Mouse (Mus musculus) heart, embryonic 12.5 days (tissue): ENCODE results near the gene Olfr382. TPM values are rescaled to one million over a fixed set of nuclear protein-coding genes. Genes with fewer than 3 reads are reported as not detected.
"Not testable (repeated sequence)": the region's sequence is repeated elsewhere in the genome, so short reads cannot be mapped to it uniquely, and the experiment has no call there.

ENCODE experiments used
- ATAC-seq: fragments of 200-750 bp; cut with Nextera tagmentation; 2 replicates; pipeline ENCODE4 v1.8.0; 2017; ENCODE audit warnings: moderate TSS enrichment, moderate library complexity; ENCODE audit not compliant: insufficient number of reproducible peaks, low FRiP score
- H3K27ac ChIP-seq: fragments of 300-500 bp; sonication (generic); 2 replicates; pipeline ENCODE4 v1.5.1; 2016; ENCODE audit warnings: mild to moderate bottlenecking, moderate library complexity; ENCODE audit not compliant: poor library complexity, severe bottlenecking
- H3K27me3 ChIP-seq: fragments of 300-500 bp; sonication (generic); replicated peaks from 2 replicates; pipeline ENCODE4 v1.6.1; 2016; ENCODE audit warnings: mild to moderate bottlenecking, moderate library complexity
- H3K36me3 ChIP-seq: fragments of 300-500 bp; sonication (generic); 2 replicates; pipeline ENCODE4 v1.6.1; 2016; ENCODE audit warnings: mild to moderate bottlenecking, moderate library complexity
- H3K4me1 ChIP-seq: fragments of 300-500 bp; sonication (generic); replicated peaks from 2 replicates; pipeline ENCODE4 v1.6.1; 2016; ENCODE audit warnings: mild to moderate bottlenecking
- H3K4me2 ChIP-seq: fragments of 300-500 bp; sonication (generic); 2 replicates; pipeline ENCODE4 v1.6.1; 2016; ENCODE audit warnings: mild to moderate bottlenecking, moderate library complexity
- H3K4me3 ChIP-seq: fragments of 300-500 bp; sonication (generic); 2 replicates; pipeline ENCODE4 v1.5.1; 2016; ENCODE audit warnings: mild to moderate bottlenecking
- H3K9ac ChIP-seq: fragments of 300-500 bp; sonication (generic); 2 replicates; pipeline ENCODE4 v1.6.1; 2016; ENCODE audit warnings: mild to moderate bottlenecking, moderate library complexity
- H3K9me3 ChIP-seq: fragments of 300-500 bp; sonication (generic); replicated peaks from 2 replicates; pipeline ENCODE4 v1.6.1; 2016; ENCODE audit warnings: mild to moderate bottlenecking, moderate library complexity
- WGBS: fragments of 180-500 bp; shearing (Covaris S2); methylation state at CpG from one replicate; pipeline ENCODE4 v1.1.7; 2016; 5-methylcytosine and 5-hydroxymethylcytosine counted together
- polyA plus RNA-seq: library from polyadenylated mRNA; unstranded; fragments of >200 nt; fragmentation: Nextera tagmentation; extraction: Ambion mirVana; gene quantifications from 2 replicates; pipeline ENCODE4 v1.2.1, GENCODE M21; 2016

Olfr382 gene
- polyA plus RNA-seq = not detected in 2 replicates

GRCm38 (mm10) chr11:73517097-73517496 lies at the start of gene Olfr382:
Gene Olfr382 (minus strand): TSS chr11:73517197.
- H3K27me3 ChIP-seq = no peaks in the 10 kb centered on the region
- H3K27ac ChIP-seq = no peak within 1 kb of the TSS
- peaks cover 13% of the 10 kb centered on the region; the same call in 1 of the 2 replicates for H3K9me3 ChIP-seq
- H3K4me1 ChIP-seq = no peaks in the 10 kb centered on the region
- H3K4me3 ChIP-seq = no peak within 1 kb of the TSS
- no peak within 1 kb of the TSS for H3K4me2 ChIP-seq
- no peak for ATAC-seq
- no peaks in the 10 kb centered on the region for H3K36me3 ChIP-seq
- no peak within 1 kb of the TSS for H3K9ac ChIP-seq

- not testable (repeated sequence) for H3K27me3 ChIP-seq, H3K36me3 ChIP-seq, H3K9ac ChIP-seq, H3K4me2 ChIP-seq, H3K4me1 ChIP-seq, H3K27ac ChIP-seq, H3K9me3 ChIP-seq, H3K4me3 ChIP-seq, ATAC-seq
- WGBS = 67% methylated on average over 1 of the region's 1 CpGs
These were observed 12.0 kb upstream of the Olfr382 start for GRCm38 (mm10) chr11:73528971-73529370.

GRCm38 (mm10) chr11:73491503-73491902 lies 25.5 kb downstream of the Olfr382 start, which contains the start of gene Olfr381:
Gene Olfr381 (minus strand): TSS chr11:73491603.
- no peak for ATAC-seq
- no peak within 1 kb of the TSS for H3K4me3 ChIP-seq
- H3K4me2 ChIP-seq = no peak within 1 kb of the TSS

More at GRCm38 (mm10) chr11:73491503-73491902, 25.5 kb downstream of the Olfr382 start, which contains the start of gene Olfr381:
- H3K4me1 ChIP-seq = no peaks in the 10 kb centered on the region
- no peak within 1 kb of the TSS for H3K27ac ChIP-seq
- H3K27me3 ChIP-seq = no peaks in the 10 kb centered on the region
- H3K9me3 ChIP-seq = no peaks in the 10 kb centered on the region
- no peaks in the 10 kb centered on the region for H3K36me3 ChIP-seq
- H3K9ac ChIP-seq = no peak within 1 kb of the TSS

Other genes with a start within 250 kb of the Olfr382 start
- 0.03 TPM in 2 replicates for gene Trpv3, start 249.8 kb downstream of the Olfr382 start, polyA plus RNA-seq
- not detected in 2 replicates for gene Aspa, start 187.6 kb downstream of the Olfr382 start, polyA plus RNA-seq
- gene Gm49340, start 187.5 kb downstream of the Olfr382 start, polyA plus RNA-seq = not detected in 2 replicates
- not detected in 2 replicates for gene Spata22, start 187.5 kb downstream of the Olfr382 start, polyA plus RNA-seq
- gene Olfr20, start 166.4 kb downstream of the Olfr382 start, polyA plus RNA-seq = not detected in 2 replicates
- not detected in 2 replicates for gene Olfr376, start 146.0 kb downstream of the Olfr382 start, polyA plus RNA-seq
- not detected in 2 replicates for gene Olfr1, start 117.6 kb downstream of the Olfr382 start, polyA plus RNA-seq
- not detected in 2 replicates for gene Olfr378, start 88.7 kb downstream of the Olfr382 start, polyA plus RNA-seq
- not detected in 2 replicates for gene Olfr380, start 59.7 kb downstream of the Olfr382 start, polyA plus RNA-seq
- gene Olfr381, start 25.6 kb downstream of the Olfr382 start, polyA plus RNA-seq = not detected in 2 replicates
- gene Olfr385, start 75.8 kb upstream of the Olfr382 start, polyA plus RNA-seq = not detected in 2 replicates
- not detected in 2 replicates for gene Olfr384, start 81.4 kb upstream of the Olfr382 start, polyA plus RNA-seq
- not detected in 2 replicates for gene Zfp735, start 171.6 kb upstream of the Olfr382 start, polyA plus RNA-seq